Mouse (Mus musculus) heart, postnatal 14 days (tissue): Measurements from ENCODE around the gene Spink4. TPM values are rescaled to one million over a fixed set of nuclear protein-coding genes. Genes with fewer than 3 reads are reported as not detected.

Experiments used
- DNase-seq, 2 experiments: peaks; one replicate each; pipeline ENCODE4 v3.0.0; 2021 to 2022
- intact Hi-C: fragments of 180-260 bp; cut with DNase I; formaldehyde crosslinking; loops from one replicate; pipeline ENCODE4 v1.15.1; 2025
- total RNA-seq, 2 experiments: library from RNA; stranded (reverse); gene quantifications; 2 replicates each; pipeline ENCODE4 v1.2.3; 2021

Spink4 gene
- total RNA-seq, 2 experiments from 2014 or later: 0.90 TPM; not detected in 1

GRCm38 (mm10) chr4:40953521-40953920 lies 33.7 kb downstream of the Spink4 start:
- peak in 1 of 2 experiments; percentile 10 for DNase-seq
- intact Hi-C loops: no loop called here

GRCm38 (mm10) chr4:40955942-40956341 lies 36.1 kb downstream of the Spink4 start:
- intact Hi-C loops: no loop called here
- no peak for DNase-seq

- DNase-seq: no peak
- intact Hi-C loops: no loop called here
These were observed 43.7 kb downstream of the Spink4 start for GRCm38 (mm10) chr4:40963536-40963935.

- DNase-seq: no peak
- intact Hi-C loops: no loop called here
These were observed 49.3 kb downstream of the Spink4 start for GRCm38 (mm10) chr4:40969161-40969560.

DNA sequence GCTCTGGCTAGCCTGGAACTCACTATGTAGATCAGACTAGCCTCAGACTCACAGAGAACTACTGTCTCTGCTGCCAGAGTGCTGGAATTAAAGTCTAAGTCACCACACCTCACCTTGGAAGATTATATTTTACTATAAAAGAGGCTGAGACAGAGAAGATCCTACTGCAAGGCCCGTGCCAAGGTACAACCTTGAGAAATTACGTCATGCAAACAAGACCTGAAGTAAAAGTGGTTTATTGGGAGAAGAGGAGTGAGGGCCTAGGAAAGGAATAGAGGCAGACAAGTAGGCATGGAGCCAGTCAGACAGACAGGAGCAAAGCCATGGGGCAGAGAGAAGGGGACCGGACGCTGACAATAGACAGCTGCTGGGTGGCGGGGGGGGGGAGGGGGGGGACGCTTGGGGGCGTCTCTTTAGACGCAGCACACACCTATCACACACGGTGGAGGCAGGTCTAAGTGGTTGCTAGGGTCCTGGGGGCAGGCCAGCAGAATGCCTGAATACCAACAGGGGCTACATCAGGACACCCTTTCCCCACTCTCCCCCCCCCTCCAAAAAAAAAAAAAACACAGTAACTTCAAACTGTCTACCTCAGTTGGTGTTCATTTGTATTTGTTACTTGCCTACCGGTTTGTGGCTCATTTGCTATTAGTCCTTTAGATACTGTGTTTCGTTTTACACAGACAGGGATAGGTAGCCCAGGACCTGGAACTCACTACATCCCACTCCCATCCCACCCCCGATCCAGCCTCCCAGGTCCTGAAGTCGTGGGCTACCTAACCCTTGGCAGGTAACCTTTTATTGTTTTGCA lies 50.1 kb downstream of the Spink4 start:
- DNase-seq: peak in 1 of 2 experiments; percentile 20
- intact Hi-C loops: loop anchor here (2.0 kb wide), 1 partner anchor 21 kb away; the partner anchor contains the start of genes Bag1 and Chmp5

GRCm38 (mm10) chr4:40970592-40970841 lies 50.7 kb downstream of the Spink4 start:
- intact Hi-C loops: loop anchor here (2.0 kb wide), 1 partner anchor 22 kb away; the partner anchor contains the start of genes Bag1 and Chmp5
- no peak for DNase-seq

DNA sequence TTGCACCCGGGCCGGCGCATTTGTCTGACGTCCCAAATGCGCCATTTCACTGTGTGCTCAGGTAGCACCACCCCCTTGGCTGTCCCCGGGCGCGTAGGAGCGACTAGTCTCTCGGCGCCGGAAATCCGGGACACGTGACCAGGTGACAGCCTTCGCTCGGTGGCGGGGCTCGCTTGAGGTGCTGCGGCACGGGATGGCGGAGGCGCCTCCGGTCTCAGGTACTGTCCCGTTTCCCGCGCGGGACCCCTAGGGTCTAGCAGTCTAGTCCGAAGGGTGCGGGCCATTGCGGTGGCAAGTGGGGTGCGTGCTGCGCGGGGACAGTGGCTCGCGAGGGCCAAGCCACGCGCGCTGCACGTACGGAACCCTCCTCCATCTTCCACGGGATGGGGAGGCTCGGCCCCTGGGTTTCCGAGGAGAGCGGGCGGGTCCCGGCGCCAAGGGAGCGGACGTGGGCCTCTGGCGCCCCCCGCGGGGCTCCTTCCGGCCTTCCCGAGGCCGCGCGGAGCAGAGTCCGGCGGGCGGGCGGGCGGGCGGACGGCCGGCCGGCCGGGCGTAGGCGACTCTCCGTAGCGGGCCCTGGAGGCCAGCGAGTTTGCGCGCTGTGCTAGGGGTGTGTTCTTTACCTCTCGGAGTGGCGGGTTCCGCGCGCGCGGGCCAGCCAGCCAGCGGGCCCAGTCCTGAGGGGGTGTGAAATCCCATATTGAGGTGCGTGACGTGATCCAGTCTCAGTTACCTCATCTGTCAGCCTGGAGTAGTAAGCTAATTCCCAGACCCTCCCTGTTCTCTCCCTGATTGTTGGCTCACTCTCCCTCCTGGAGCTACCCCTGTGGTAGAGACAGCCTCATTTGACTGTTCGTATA lies 51.2 kb downstream of the Spink4 start, which contains the start of gene Nfx1:
Nfx1 (plus strand) TSS at position 65 of the 860 bp plus-strand sequence.
- intact Hi-C loops: loop anchor here (2.0 kb wide), 1 partner anchor 22 kb away; the partner anchor contains the start of genes Bag1 and Chmp5
- DNase-seq: peak; percentile 93 to 95

- peak; percentile 26 to 52 for DNase-seq
- intact Hi-C loops: loop anchor here (2.0 kb wide), 1 partner anchor 23 kb away; the partner anchor contains the start of genes Bag1 and Chmp5
These were observed 51.9 kb downstream of the Spink4 start for GRCm38 (mm10) chr4:40971744-40972143.

- intact Hi-C loops: no loop called here
These were observed 54.2 kb downstream of the Spink4 start for GRCm38 (mm10) chr4:40974011-40974410.

GRCm38 (mm10) chr4:40975678-40976077 lies 55.8 kb downstream of the Spink4 start:
- DNase-seq: no peak
- intact Hi-C loops: no loop called here

More at GRCm38 (mm10) chr4:40974011-40974410, 54.2 kb downstream of the Spink4 start:
- no peak for DNase-seq

- no peak for DNase-seq
- intact Hi-C loops: no loop called here
These were observed 56.8 kb downstream of the Spink4 start for GRCm38 (mm10) chr4:40976651-40977050.

DNA sequence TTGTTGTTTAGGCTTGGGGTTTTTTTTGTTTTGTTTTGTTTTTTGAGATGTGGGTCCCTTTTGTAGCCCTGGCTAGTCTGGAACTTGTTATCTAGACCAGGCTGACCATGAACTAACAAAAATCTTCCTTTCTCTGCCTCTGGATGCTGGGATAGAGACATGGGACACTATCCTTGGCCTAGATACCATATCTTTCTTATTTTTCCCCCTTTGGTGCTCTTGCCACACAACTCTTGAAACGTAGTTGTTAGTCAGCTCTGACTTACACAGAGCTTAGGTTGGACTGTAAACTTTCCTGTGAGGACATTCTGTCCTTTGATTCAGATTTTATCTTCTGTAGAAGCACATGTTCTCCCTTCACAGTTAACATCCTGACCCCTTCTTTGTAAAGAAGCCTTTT lies 59.6 kb downstream of the Spink4 start:
- DNase-seq: no peak
- intact Hi-C loops: no loop called here

Other genes starting within 250 kb of the Spink4 start
- gene Aptx, start 216.9 kb upstream of the Spink4 start, total RNA-seq: 10 to 100 TPM; 14.4 to 15.3 TPM
- gene Dnaja1, start 197.9 kb upstream of the Spink4 start, total RNA-seq: 100 to 1,000 TPM in 1 of 2 experiments, 10 to 100 TPM in 1; 79.5 to 110 TPM
- 10 to 100 TPM; 28.1 to 31.6 TPM for gene Smu1, start 162.1 kb upstream of the Spink4 start, total RNA-seq
- 10 to 100 TPM; 65.7 to 70.3 TPM for gene B4galt1, start 66.0 kb upstream of the Spink4 start, total RNA-seq
- 100 to 1,000 TPM; 193 to 198 TPM for gene Bag1, start 28.2 kb downstream of the Spink4 start, total RNA-seq
- gene Chmp5, start 28.4 kb downstream of the Spink4 start, total RNA-seq: 10 to 100 TPM; 32.9 to 37.3 TPM
- 10 to 100 TPM; 24.7 to 25.4 TPM for gene Nfx1, start 50.9 kb downstream of the Spink4 start, total RNA-seq
- gene Aqp7, start 128.1 kb downstream of the Spink4 start, total RNA-seq: 10 to 100 TPM; 38.2 to 43.8 TPM
- gene Aqp3, start 178.1 kb downstream of the Spink4 start, total RNA-seq: under 1 TPM; 0.88 to 0.91 TPM
- gene Nol6, start 204.4 kb downstream of the Spink4 start, total RNA-seq: 10 to 100 TPM; 16.3 to 16.8 TPM
- 100 to 1,000 TPM; 121 to 132 TPM for gene Ube2r2, start 215.7 kb downstream of the Spink4 start, total RNA-seq